Mouse (Mus musculus) kidney, adult 11 months (tissue): ENCODE results near the gene Rassf4.
A peak's percentile ranks its signal among the peaks of the same experiment; 100 is the strongest.

Experiments used
- DNase-seq: peaks from one replicate; pipeline ENCODE4 v3.0.0; 2022

The Rassf4 gene

GRCm38 (mm10) chr6:116671031-116671430, 2.7 kb downstream of the Rassf4 start:
- no peak for DNase-seq

DNA sequence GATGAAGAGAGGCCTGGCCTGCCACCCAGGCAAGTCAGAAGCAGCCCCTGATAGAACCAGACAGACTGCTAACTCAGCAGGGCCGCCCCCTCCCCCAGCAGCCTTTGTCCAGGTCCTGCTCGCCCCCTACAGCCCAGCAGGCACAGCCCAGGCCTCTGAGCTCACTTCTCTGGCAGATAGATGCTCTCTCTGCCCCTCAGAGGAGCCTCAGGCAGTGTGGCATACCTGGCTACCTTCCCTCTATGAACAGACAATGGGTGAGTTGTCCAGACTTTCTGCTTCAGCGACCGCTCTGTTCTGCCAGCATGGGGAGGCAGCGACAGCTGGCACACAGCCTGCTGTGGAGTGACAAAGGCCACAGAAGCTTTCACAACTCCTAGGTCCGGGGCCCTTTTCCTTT, 3.6 kb downstream of the Rassf4 start:
- DNase-seq: no peak

DNA sequence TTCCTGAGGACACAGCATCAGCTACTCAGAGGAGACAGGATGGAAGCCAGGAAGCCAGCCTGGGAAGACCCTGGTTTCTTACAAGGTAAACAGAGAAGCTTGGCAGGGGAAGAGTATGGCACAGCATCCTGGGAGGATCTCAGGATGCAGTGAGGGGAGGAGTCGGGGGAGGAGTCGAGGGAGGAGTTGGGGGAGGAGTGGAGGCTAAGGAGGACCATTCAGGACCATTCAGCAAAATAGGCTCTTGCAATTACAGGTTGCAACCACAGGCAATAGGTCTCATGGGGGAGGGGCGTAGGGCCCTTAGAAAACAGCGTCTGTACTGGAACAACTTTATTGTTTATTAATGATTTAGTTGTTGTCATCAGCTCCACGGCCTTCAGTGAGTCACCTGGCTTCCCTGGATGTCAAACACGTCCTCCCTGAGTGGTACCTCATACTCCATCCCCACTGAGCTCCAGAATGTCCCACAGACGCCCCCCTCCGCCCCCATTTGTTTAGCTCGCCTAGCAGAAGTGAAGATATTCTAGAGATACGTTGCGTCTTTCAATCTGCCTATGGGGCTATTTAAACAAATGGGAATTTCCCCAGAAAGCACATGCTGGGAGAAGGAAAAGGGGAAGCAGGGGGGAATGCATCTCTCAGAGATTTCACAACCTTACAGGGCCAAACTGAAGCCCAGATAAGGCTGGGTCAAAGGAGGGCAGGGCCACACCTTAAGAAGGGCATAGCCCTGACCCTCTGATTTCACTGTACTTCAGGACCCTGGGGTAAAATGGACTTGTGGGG, 4.9 kb downstream of the Rassf4 start:
- no peak for DNase-seq

- DNase-seq: no peak
These were observed 6.4 kb downstream of the Rassf4 start for GRCm38 (mm10) chr6:116667382-116667781.

- no peak for DNase-seq
These were observed 6.9 kb downstream of the Rassf4 start for GRCm38 (mm10) chr6:116666892-116667291.

GRCm38 (mm10) chr6:116666085-116666750, 7.5 kb downstream of the Rassf4 start:
- DNase-seq: no peak

DNA sequence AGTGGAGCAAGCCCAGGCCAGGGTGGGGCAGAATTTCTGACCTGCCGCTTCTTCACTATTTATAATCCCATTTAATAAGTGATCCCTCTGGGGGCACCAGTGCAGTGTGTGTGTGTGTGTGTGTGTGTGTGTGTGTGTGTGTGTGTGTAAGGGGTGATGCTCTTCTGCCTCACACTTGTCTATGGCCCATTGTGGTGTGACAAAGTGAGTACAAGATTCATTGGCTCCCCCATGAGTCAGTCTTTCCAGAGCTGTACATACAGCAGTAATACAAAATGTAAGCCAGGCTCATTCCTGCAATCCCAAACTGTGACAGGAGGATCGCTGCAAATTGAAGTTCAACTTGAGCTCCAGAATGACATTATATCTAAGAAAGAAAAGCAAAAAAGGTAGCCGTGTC, 8.9 kb downstream of the Rassf4 start:
- DNase-seq: no peak

DNA sequence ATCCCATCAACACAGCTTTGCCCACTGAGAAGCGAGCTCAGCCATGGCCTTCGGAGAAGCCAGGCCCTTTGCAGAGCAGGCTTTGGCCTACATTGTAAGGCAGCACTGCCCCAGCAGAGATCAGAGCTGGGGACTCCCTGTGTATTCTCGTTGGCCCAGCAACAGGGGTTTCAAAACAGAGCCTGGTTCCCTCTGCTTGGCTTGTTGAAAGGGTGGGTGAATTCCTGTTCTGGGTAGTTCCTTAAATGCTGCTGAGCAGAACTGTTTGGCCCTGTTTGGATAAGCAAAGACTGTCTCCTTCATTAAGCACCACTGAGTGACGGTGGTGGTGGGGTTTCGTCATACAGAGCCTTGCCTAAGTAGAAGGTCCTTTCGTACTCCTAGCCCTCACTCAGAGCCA, 9.7 kb downstream of the Rassf4 start:
- no peak for DNase-seq

- no peak for DNase-seq
These were observed 10.4 kb downstream of the Rassf4 start for GRCm38 (mm10) chr6:116663364-116663763.

GRCm38 (mm10) chr6:116653684-116654454, 19.9 kb downstream of the Rassf4 start:
- no peak for DNase-seq

DNA sequence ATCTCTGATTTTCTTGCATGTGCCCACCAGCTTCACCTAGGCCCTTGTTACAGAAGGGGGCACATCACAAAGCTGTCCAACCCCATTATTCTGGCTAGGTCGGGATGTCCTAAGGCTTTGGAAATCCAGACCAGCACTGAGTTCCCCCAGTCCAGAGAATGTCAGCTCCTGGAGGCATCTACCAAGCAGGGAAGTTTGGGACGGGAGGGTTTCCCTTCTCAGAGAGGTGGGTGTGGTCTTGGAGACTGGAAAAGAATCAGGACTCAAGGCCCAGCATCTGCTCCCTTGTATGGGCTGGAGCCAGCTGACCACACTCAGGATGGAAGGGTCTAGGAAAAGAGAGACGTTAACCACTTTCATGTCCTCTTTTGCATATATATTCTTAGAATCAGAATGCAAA, 20.6 kb downstream of the Rassf4 start:
- DNase-seq: no peak

DNA sequence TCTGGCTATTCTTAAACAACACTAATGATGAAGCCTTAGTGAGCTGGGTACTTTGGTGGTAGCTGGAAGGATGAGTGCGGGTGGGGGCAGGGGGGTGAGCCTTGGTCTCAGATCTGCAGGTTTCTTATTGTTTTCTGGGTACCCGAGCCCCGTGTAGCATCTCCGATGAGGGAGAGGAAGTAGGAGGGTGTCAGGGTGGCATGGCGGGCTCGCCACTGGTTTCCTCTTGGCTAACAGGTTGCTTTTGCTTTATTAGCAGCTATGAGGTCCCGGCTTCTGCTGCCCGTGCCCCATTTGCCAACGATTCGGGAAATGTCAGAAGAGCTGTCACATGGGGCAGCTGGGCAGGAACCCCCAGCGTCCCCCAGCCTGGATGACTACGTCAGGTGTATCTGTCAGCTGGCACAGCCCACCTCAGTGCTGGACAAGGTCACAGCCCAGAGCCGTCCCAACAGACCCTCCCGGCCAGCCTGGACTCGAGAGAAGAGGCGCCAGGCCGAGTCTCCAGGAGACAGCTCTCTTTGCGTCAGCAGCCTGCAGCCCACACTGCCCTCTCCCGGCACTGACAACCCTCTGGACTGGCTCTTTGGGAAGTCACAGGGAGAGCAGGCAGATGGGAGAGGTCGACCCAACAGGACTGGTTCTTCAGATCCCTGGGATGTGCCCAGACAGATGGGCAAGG, 22.2 kb downstream of the Rassf4 start:
- peak; percentile 59 for DNase-seq

DNA sequence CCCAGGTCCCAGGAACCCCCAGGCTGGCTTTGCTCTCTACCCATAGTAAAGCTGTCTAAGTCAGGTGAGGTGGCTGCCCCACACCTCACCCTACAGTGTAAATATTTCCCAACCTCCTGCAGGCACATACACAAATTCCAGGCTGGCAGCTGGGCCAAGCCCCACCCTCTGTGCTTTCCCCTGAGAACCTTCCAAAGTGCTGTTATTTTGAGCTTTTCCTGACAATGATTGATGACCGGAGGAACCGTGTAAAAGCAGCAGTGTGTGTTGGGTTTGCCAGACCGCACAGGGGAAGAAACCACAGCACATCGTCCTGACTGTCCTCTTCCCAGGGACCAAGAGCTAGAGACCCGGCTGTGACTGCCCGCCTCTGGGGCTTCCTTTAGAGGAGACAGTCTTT, 23.3 kb downstream of the Rassf4 start, which contains the start of gene Depp1:
Depp1 (plus strand) TSS at position 204 of the 400 bp plus-strand sequence.
- peak; percentile 89 for DNase-seq

DNA sequence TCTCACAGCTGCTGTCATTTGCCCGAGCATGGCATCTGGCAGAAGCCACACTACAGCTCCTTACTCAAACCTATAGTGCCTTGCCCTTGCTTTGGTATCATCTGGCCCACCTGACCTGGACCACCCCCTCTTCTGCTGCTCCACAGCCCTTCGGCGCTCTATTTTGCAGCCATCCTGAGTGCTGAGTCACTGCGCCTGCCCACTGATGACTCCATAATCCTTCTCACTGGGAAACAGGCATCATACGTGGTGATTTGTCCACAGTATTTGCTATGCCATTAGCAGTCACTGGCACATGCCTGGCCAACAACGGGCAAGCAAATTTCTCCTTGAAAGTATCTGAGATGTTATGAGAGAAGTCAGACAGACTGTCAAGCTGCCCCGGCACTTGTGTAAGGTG, 23.9 kb downstream of the Rassf4 start:
- DNase-seq: no peak

DNA sequence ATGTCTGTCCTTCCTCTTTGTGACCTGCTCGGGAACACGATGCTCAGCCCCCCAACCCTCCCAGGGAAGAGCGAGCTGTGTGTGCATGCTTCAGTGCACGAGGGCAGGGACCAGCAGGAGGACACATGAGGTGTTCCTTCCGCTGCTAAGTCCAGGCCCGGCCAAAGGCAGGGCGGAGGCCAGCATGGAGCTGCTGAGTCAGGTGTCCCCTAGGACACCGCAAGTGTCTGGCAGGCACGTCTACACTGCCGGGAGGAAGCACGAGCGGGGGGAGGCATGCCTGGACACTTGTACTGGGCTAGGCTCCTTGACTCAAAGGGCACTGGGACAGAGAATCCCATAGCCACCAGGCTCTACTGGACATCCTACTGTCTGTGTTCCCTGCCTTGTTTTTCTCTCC, 26.0 kb downstream of the Rassf4 start:
- DNase-seq: peak; percentile 74

DNA sequence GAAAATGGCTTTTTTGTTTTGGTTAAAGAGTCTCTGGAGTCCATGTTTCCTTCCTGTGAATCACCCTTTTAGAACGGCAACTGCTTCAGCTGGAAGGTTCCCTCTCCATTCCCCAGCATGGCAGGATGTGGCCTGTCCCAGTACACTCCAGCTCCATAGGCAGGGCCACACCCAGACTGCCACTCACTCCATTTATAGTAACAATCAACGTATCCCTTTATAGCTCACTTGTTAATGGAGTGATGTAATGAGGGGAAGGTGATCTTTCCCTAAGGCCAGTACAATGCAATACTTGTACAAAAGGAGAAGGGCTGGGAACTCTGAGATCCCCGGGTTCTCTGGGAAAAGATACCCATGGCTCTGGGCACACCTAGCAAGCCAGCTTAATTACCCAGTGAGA, 29.4 kb downstream of the Rassf4 start:
- DNase-seq: no peak

DNA sequence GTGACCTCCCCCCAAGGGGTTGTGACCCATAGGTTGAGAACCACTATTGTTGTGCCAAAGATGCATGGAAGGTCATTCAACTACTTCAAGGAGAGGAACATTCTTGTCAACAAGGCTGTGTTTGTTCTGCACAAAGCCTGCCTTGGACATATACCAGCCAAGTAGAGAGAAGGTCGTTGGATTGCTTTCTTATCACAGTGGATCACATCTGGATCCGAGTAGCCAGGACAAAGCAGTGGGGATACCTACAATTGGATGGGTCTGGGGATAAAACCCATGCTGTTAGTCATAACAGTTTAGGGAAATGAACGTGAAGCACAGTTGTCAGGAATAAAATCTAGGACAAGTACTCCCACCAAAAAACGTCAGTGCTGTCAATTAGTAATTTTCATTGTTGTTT, 29.9 kb downstream of the Rassf4 start:
- no peak for DNase-seq

- no peak for DNase-seq
These were observed 30.8 kb downstream of the Rassf4 start for GRCm38 (mm10) chr6:116642942-116643341.

DNA sequence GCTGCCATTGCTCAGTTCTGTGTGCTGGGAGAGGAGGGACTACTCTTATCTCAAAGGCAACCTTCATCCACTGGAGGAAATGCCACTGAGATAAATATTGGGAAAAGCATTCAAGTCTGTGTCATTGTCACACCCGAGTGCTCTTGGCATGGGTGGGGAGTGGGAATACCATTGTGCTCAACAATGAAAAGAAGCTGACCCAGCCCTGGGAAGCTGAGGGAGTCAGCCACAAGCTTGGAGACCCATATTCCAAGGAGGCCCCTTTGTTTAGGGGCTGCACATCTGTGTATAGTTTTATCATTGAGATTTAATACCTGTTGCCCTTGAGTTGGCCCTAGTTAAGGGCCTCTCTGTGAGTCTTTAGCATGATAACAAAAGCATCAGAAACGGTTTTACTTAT, 34.1 kb downstream of the Rassf4 start:
- DNase-seq: no peak

GRCm38 (mm10) chr6:116638871-116639270, 34.9 kb downstream of the Rassf4 start:
- DNase-seq: no peak

- DNase-seq: no peak
These were observed 36.3 kb downstream of the Rassf4 start for GRCm38 (mm10) chr6:116637496-116637895.

DNA sequence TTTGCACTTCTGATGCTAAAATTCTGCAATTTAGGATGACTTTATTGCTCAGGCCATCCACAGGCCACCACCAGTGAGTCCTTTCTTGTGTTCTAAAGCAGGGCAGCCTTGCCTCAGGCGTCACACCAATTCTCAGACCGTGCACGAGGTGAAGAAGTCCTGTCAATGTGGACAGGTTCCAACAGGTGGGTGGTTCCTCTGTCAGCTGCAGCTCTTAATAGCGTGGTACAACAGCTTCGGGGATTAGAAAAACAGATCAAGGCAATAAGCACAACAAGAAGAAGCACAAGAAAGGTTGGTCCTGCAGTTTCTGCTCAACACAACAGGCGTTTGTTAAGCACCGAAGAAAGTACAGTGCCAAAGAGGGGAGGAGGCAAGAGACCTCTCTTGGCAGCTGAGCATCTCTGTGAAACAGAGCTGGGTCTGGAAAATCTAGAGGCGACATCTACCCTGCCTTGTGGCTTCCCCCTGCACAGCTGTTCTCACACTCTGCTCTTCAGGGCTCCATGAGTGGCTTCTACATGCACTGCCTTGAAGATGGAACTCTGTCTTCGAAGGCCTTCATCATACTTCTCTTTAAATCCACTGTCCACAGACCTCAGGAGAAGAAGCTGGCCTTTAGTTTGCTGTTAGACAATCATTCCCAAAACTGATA, 37.0 kb downstream of the Rassf4 start:
- no peak for DNase-seq
